Mouse (Mus musculus) heart, embryonic 14.5 days (tissue): ENCODE data around the gene Pgp. TPM values are rescaled to one million over a fixed set of nuclear protein-coding genes. Genes with fewer than 3 reads are reported as not detected.

ENCODE experiments used
- ATAC-seq: fragments of 200-750 bp; cut with Nextera tagmentation; 2 replicates; pipeline ENCODE4 v1.8.0; 2017; ENCODE audit warnings: low read depth, moderate TSS enrichment; ENCODE audit not compliant: insufficient number of reproducible peaks, insufficient read depth, low FRiP score
- H3K27ac ChIP-seq, 2 experiments: fragments of 200-500 bp in 1 of 2; fragments of 300-500 bp in 1 of 2; sonication (generic) in 1 of 2; replicated peaks in 1 of 2; 2 replicates each; pipeline ENCODE4 v1.5.1; 2012 to 2014; ENCODE audit warnings: low read depth in 2 of 2, low read length in 2 of 2, control low read depth in 1 of 2, mild to moderate bottlenecking in 1 of 2, mixed read lengths in 1 of 2; ENCODE audit not compliant: control insufficient read depth in 1 of 2, insufficient read depth in 1 of 2
- H3K27me3 ChIP-seq: fragments of 300-500 bp; sonication (generic); 2 replicates; pipeline ENCODE4 v1.6.1; 2014; ENCODE audit warnings: mild to moderate bottlenecking, low read length, control low read depth; ENCODE audit not compliant: control insufficient read depth, insufficient read depth
- H3K36me3 ChIP-seq: fragments of 300-500 bp; sonication (generic); 2 replicates; pipeline ENCODE4 v1.6.1; 2014; ENCODE audit warnings: mild to moderate bottlenecking, control low read depth, low read length, mixed read lengths; ENCODE audit not compliant: control insufficient read depth, insufficient read depth
- H3K4me1 ChIP-seq, 2 experiments: fragments of 200-500 bp in 1 of 2; fragments of 300-500 bp in 1 of 2; sonication (generic) in 1 of 2; 2 replicates each; pipeline ENCODE4 v1.6.1; 2012 to 2014; ENCODE audit warnings: low read length in 2 of 2, control low read depth in 1 of 2, mixed read lengths in 1 of 2; ENCODE audit not compliant: control insufficient read depth in 2 of 2, insufficient read depth in 2 of 2
- H3K4me2 ChIP-seq: fragments of 300-500 bp; sonication (generic); 2 replicates; pipeline ENCODE4 v1.6.1; 2014; ENCODE audit warnings: mild to moderate bottlenecking, low read length
- H3K4me3 ChIP-seq, 2 experiments: fragments of 200-500 bp in 1 of 2; fragments of 300-500 bp in 1 of 2; sonication (generic) in 1 of 2; 2 replicates each; pipeline ENCODE4 v1.5.1; 2012 to 2014; ENCODE audit warnings: low read length in 2 of 2, mild to moderate bottlenecking in 2 of 2, control low read depth in 1 of 2, low read depth in 1 of 2, moderate library complexity in 1 of 2; ENCODE audit not compliant: control insufficient read depth in 1 of 2, insufficient read depth in 1 of 2
- H3K9ac ChIP-seq: fragments of 300-500 bp; sonication (generic); 2 replicates; pipeline ENCODE4 v1.6.1; 2014; ENCODE audit warnings: mild to moderate bottlenecking, low read length
- H3K9me3 ChIP-seq: fragments of 300-500 bp; sonication (generic); 2 replicates; pipeline ENCODE4 v1.6.1; 2016; ENCODE audit warnings: low read length, control low read depth; ENCODE audit not compliant: control insufficient read depth
- WGBS: fragments of 180-500 bp; shearing (Covaris S2); extraction: QIAGEN DNeasy Blood & Tissue Kit; methylation state at CpG from one replicate; pipeline ENCODE4 v1.1.7; 2014; 5-methylcytosine and 5-hydroxymethylcytosine counted together
- polyA plus RNA-seq: library from polyadenylated mRNA; unstranded; fragments of >200 nt; fragmentation: Nextera tagmentation; extraction: Ambion mirVana; gene quantifications from 2 replicates; pipeline ENCODE4 v1.2.1, GENCODE M21; 2014

The Pgp gene
- polyA plus RNA-seq, 1 experiment from 2014 or later: 66.6 TPM

DNA sequence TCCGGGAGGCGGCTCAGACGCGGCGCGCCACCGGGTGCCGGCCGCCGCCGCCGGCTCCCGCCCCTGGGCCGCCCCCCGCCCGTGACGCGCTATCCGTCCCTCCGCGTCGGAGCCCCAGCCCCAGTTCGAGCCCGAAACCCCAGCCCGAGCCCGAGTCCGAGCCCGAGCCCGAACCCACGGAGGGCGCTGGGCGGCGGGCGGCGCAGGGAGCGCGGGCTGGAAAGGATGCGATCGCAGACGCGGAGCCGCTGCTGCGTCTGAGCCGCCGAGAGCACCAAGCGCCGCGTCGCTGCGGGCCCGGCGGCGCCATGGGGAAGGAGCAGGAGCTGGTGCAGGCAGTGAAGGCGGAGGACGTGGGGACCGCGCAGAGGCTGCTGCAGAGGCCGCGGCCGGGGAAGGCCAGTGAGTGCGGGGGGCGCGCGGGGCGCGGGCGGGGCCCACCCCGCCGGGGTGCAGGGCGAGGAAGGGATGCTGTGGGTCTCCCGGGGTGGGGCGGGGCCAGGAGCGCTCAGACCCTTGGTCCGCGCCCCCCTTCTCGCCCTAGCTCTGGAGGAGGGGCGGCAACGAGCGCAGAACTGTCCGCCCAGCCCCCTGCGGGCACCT is 18.6 kb downstream of the Pgp start:
- Histone ChIP-seq H3K27me3 (peaks cover 41% of the 10 kb centered on the region), H3K9me3 (no peaks in the 10 kb centered on the region), H3K4me2 (peak overlapping the region; percentile 98), H3K4me3 (peak overlapping the region; percentile 52 to 55), H3K4me1 (peaks cover 7 to 17% of the 10 kb centered on the region in 2 experiments; a peak in 3 of 4 replicates), H3K36me3 (no peaks in the 10 kb centered on the region), H3K27ac (no peak overlapping the region), H3K9ac (peak overlapping the region; percentile 71)
- ATAC-seq: no peak; the same call in 1 of the 2 replicates
- WGBS: under 1% methylated on average over 57 of the region's 81 CpGs

DNA sequence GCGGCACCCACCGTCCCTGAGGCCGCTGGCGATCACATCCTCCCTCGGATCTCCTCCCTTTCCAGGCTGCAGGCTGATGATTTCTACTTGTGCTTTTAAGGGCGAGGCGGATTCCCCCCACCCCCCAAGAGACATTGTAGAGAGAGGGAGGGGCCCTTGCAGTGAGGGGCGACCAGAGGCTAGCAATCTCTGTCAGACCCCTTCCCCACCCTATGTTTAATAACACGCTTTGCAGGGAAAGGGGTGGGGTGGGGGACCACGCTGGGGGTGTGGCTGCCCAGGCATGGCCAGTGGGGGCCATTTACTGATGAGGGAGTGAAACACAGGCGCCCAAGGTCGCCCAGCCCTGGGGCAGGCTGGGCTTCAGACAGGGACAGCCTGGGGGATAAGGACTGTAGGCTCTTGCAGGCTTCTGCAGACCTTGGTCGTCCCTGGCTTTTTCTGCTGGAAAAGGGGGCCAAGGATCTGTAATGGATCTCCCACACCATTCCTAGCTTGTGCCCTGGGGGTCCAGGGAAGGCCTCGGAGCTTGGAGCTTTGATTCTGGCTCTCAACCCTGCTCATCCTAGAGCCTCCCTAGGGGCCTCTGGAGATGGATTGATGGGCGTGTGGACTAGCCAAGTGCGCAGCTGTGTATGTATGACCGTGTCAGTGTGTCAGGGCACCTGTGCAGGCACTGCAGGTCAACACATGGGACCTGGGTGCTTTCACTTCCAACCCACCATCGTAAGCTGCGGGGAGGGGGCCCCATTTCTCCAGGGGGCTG is 19.3 kb downstream of the Pgp start:
- ATAC-seq: no peak
- Histone ChIP-seq H3K4me3 (peak overlapping the region; percentile 52 to 55), H3K27ac (no peak overlapping the region), H3K4me1 (peaks cover 7 to 17% of the 10 kb centered on the region in 2 experiments; a peak in 3 of 4 replicates), H3K9ac (peak overlapping the region; percentile 71), H3K4me2 (peak overlapping the region; percentile 98), H3K27me3 (peaks cover 41% of the 10 kb centered on the region), H3K9me3 (no peaks in the 10 kb centered on the region), H3K36me3 (no peaks in the 10 kb centered on the region)
- 25% methylated on average over 19 of the region's 19 CpGs for WGBS

DNA sequence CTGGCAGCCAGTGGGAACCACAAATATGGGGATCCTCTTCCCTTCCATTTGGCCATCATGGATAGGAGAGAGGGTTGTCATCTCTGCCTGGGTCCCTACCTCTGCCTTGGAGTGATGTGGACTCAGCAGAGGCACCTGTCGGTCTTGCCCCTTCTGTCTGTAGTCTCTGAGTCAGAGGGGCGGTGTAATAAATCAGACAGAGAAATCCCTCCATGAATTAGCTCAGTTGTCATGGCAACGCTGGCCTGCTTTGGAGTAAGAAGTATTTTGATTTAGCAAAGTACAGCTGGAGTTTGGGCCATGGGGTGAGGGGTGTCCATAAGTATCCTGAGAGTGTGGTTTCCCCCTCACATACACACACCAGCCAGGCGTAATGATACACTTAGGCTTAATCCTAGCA is 20.2 kb downstream of the Pgp start:
- ATAC-seq: no peak
- Histone ChIP-seq H3K27me3 (peaks cover 41% of the 10 kb centered on the region), H3K9ac (no peak overlapping the region), H3K4me2 (no peak overlapping the region), H3K36me3 (no peaks in the 10 kb centered on the region), H3K9me3 (no peaks in the 10 kb centered on the region), H3K4me1 (peaks cover 4 to 14% of the 10 kb centered on the region in 2 experiments; a peak in 3 of 4 replicates), H3K27ac (no peak overlapping the region), H3K4me3 (no peak overlapping the region)
- 86% methylated on average over 4 of the region's 4 CpGs for WGBS

- 40% methylated on average over 2 of the region's 2 CpGs for WGBS
- ATAC-seq: no peak
- Histone ChIP-seq H3K4me2 (no peak overlapping the region), H3K4me1 (no peaks in the 10 kb centered on the region), H3K27me3 (peaks cover 14% of the 10 kb centered on the region), H3K9me3 (no peaks in the 10 kb centered on the region), H3K4me3 (no peak overlapping the region), H3K27ac (no peak overlapping the region), H3K9ac (no peak overlapping the region), H3K36me3 (no peaks in the 10 kb centered on the region)
Measured at GRCm38 (mm10) chr17:24494627-24495335, 24.6 kb downstream of the Pgp start.

GRCm38 (mm10) chr17:24495443-24495842 is 25.3 kb downstream of the Pgp start:
- Histone ChIP-seq H3K4me2 (no peak overlapping the region), H3K4me1 (no peaks in the 10 kb centered on the region), H3K36me3 (no peaks in the 10 kb centered on the region), H3K9me3 (no peaks in the 10 kb centered on the region), H3K9ac (no peak overlapping the region), H3K27me3 (peaks cover 7% of the 10 kb centered on the region), H3K4me3 (no peak overlapping the region), H3K27ac (no peak overlapping the region)
- WGBS: 73% methylated on average over 3 of the region's 3 CpGs
- no peak for ATAC-seq

DNA sequence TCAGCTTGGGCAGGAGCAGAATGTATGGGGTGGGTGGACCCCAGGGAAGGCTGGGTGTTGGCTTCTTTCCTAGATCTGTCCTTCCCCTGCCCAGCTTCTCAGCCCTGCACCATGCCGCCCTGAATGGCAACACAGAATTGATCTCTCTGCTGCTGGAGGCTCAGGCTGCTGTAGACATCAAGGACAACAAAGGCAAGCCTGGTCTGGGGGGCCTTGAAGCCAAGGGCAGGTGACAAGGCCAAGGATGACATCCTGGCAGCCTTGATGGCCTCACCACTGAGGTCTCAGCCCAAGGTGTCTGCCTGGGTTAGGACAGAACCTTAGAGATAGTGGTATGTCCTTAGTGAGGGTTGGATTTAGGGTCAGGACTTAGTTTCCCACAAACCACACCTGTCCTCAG is 25.8 kb downstream of the Pgp start:
- Histone ChIP-seq H3K4me2 (no peak overlapping the region), H3K27me3 (peaks cover 2% of the 10 kb centered on the region; the same call in 1 of the 2 replicates), H3K27ac (no peak overlapping the region), H3K9me3 (no peaks in the 10 kb centered on the region), H3K4me1 (no peaks in the 10 kb centered on the region), H3K4me3 (no peak overlapping the region), H3K36me3 (no peaks in the 10 kb centered on the region), H3K9ac (no peak overlapping the region)
- no peak for ATAC-seq
- 63% methylated on average over 1 of the region's 1 CpGs for WGBS

DNA sequence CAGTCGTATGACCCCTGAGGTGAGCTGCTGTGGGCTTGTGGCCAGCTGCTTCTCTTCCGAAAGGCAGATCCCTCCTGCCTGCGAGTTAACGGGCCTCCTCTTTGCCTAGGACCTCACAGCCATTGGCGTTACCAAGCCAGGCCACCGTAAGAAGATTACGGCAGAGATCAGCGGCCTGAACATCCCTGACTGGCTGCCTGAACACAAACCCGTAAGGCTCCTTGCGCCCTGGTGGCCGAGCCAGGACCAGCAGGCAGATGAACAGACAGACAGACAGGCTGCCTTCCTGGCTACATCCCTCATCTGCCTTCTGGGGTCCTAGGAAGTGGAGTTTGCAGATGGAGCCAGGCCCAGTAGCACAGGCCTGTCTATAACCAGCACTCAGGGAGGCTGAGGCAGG is 32.0 kb downstream of the Pgp start:
- Histone ChIP-seq H3K4me3 (no peak overlapping the region), H3K36me3 (no peaks in the 10 kb centered on the region), H3K4me2 (no peak overlapping the region), H3K27me3 (no peaks in the 10 kb centered on the region), H3K9ac (no peak overlapping the region), H3K9me3 (no peaks in the 10 kb centered on the region), H3K27ac (no peak overlapping the region), H3K4me1 (peaks cover 6 to 7% of the 10 kb centered on the region in 2 experiments; a peak in 3 of 4 replicates)
- no peak for ATAC-seq
- WGBS: 35% methylated on average over 11 of the region's 11 CpGs
